Mouse (Mus musculus): ENCODE data around the gene Myl7.
"Not testable (repeated sequence)": the region's sequence is repeated elsewhere in the genome, so short reads cannot be mapped to it uniquely, and the experiment has no call there.

Myl7 gene

DNA sequence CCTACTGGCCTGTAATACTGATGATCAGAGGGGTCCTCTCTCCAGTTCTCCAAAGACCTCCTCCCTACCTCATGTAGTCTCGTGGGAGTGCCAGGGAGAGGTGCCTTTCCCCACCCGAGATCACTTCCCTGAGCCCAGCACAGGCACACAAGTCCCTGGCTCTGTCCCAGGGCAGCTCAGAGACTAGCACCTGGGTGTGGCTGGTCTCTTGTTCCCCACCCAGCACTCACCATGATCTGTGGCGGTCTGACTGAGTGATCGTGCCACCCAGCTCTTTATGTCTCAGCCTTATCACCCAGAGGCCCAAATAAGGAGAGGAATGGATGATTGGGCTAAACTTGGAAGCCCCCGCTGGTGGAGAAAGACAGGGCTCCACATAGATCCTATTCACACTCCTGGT lies at the start of gene Myl7:
Gene Myl7 (minus strand): TSS at position 252 of the 400 bp plus-strand sequence.
- no peak for DNase-seq (ENCODE audit: low spot score in 2 of 2)

DNA sequence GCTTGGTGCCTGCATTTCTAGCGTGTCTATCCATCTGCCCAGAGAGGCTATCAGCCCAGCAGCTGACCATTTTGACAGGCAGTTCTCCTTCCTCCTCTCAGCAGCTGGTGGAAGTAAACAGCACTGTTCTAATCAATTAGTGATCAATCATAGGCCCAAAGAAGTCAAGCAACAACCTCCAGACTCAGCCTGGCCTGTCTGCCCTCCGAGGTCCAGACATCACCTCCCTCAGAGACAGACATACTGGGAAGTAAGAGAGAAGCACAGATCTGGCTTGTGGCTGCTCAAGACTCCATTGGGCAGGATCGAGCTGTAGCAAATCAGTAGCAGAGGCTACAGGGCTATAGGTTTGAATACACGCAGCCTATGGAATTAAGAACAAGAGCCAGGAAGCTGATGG lies 49.2 kb upstream of the Myl7 start:
- DNase-seq (ENCODE audit: low spot score in 2 of 2), result no peak

DNA sequence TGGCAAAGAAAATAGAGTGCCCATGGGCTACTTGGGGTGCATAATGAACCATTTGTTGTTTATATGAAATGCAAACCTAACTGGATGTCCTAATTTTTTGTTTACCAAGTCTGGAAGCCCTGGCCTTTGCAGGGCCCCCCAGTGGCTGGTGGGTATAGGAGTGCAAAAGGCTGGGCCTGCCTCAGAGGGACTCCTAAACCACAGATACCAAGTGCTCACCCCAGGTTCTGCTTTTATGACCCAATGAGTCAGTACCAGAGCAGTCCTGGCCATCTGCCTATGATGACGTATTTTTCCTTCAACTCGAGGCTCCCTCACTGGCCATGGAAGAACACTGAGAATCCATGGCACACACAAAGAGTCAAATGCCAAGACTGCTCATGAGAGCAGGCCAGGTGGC lies 46.5 kb upstream of the Myl7 start:
- no peak for DNase-seq (ENCODE audit: low spot score in 2 of 2)

GRCm38 (mm10) chr11:5942966-5943365 lies 44.4 kb upstream of the Myl7 start:
- no peak for DNase-seq (ENCODE audit: low spot score in 2 of 2)

DNA sequence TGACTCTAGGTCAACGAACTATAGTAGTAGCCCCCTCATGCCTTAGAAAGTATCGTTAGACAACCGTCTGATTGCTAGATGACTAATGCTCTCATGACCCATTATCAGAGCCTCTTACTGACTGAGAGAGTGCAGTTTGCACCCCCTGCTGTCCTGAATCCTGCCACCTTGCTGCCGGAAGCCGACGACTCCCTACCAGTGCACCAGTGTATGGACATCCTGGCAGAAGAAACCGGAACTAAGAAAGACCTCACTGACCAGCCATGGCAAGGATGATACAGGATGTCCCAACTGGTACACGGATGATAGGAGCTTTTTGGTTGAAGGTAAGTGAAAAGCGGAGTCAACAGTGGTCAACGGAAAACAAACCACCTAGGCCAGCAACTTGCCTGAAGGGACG lies 35.9 kb upstream of the Myl7 start:
- not testable (repeated sequence) for DNase-seq (ENCODE audit: low spot score in 2 of 2)

DNA sequence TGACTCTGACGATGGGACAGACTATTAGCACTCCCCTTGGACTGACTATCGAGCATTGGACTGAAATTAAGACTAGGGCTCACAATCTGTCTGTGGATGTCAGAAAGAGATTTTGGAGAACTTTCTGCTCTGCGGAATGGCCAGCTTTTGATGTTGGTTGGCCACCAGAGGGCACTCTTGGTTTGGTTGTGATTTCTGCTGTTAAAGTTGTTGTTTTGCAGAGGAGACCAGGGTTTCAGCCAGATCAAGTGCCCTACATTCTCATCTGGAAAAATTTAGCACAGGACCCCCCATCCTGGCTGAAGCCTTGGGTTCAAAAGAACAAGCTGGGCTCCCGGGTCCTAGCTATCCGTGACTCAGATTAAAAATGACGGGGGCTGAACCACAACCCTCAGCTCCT lies 33.4 kb upstream of the Myl7 start:
- not testable (repeated sequence) for DNase-seq (ENCODE audit: low spot score in 2 of 2)

- no peak for DNase-seq (ENCODE audit: low spot score in 2 of 2)
Observed at GRCm38 (mm10) chr11:5930578-5930977, 32.0 kb upstream of the Myl7 start.

- DNase-seq (ENCODE audit: low spot score in 2 of 2), result no peak
Observed at GRCm38 (mm10) chr11:5926696-5927220, 28.2 kb upstream of the Myl7 start.

DNA sequence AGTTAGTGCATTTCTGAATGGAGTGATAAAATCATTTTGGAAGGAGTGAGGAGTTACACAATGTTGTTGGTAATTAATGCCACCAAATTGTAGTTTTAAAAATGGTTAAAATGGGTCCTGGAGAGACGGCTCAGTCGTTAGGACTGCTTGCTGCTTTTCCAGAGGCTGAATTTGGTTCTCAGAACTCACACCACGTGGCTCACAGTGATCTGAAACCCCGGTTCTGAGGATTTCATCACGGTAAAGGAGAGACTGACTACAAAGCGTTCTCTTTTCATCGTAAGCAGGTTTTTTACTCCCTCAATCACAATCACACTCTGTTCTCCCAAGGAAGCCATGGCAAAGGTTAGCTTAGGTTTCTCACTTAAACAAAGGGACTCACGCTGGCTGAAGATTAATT lies 26.1 kb upstream of the Myl7 start:
- DNase-seq (ENCODE audit: low spot score in 2 of 2), result no peak

DNA sequence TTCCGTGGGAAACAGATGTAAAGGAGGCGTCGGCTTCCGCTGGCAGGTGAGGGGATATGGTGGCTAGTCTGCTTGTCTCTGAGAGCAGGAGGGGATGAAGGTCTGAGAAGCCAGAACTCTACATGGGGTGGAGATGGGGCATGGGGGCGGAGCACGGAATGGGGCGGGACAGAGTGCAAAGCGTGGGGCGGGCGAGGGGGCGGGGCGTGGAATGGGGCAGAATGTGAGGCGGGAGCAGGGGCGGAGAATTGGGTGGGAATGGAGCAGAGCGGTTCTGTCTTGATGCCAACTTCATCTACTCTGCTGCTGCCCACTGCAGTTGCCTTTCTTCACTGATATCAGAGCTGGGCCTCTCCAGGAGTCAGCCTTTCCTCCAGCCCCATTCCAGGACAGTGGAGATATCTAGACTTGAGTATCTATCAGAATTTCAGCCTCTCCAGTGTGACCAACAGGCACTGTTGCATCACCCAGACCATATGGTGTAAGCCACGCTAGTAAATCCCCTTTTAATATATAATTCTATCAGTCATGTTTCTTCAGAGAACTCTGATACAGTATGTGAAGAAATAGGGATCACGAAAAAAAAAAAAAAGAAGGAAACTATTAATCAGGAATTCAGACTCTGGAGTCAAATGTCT lies 21.9 kb upstream of the Myl7 start:
- no peak for DNase-seq (ENCODE audit: low spot score in 2 of 2)

DNA sequence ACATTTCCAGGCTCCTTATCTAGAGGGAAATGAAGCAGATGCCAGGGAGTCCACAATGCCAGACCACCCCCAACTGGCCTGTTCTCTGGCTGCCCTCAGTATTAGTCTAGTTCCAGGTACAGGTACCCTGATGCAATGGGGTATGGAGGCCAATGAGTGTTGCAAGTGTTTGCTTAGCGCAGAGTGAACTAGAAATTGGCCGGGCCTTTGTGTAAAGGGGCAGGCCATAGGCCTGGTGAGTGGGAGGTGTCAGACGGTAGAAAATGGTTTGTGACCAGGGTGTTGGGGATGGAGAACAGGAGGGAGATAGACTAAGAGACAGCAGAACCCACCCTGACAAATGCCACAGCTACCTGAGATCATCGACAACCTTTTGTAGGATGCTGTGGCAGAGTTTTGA lies 21.0 kb upstream of the Myl7 start:
- no peak for DNase-seq (ENCODE audit: low spot score in 2 of 2)

GRCm38 (mm10) chr11:5918111-5918510 lies 19.5 kb upstream of the Myl7 start:
- DNase-seq (ENCODE audit: low spot score in 2 of 2), result no peak

- DNase-seq (ENCODE audit: low spot score in 2 of 2), result no peak
Observed at GRCm38 (mm10) chr11:5916178-5916548, 17.6 kb upstream of the Myl7 start.

DNA sequence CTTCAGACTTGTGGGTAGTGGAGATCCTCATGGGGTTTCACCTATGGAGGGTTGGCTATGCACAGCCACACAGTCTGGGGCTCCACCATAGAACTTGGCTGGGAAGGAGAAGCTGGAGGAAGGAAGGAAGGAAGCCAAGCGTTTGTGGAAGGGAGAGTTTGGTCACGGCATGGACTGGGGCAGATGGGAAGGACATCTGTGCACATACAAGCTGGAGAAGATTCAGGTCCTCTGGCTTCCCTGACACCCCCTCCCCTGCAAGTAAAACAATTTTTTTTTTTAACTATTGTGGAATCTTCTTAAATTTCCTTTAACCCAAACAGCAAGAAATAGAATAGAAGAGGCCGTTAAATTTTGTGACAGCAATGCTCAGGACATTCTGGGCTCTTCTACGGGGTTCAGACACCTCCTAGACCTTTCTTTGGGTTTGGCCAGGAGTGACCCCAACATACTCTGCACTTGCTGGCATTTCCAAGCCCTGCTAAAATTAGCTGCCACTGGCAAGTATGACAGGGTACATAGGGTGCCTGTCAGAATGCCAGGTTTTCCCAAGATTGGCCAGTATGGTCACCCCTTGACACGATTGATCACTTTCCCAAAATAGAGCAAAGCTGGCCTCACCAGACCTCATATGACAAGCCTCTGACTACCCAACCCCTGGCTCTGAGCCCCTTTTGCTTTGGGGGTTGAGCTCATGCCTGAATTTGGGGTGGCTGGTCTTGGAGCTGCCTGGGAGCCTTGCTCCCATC lies 17.0 kb upstream of the Myl7 start:
- peak in 1 of 2 experiments; percentile 58 for DNase-seq (ENCODE audit: low spot score in 2 of 2)

DNA sequence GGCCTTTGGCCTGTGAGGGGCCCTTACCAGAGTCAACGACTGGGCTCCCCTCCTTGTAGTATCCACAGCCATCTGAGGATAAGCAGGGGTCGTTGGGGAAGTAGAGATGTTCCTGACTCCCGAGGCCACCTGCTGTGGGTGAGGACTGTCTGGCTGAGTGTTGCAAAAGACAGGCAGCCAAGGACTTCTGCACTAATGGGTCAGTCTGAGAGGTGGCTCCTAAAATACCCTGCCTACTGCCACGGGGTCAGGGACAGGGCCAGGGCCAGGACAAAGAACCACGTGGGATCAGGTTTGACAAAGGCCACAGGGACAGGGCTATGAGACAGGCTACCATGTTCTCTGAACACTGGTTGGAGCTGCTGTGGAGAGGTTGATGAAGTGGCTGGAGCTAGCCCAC lies 16.4 kb upstream of the Myl7 start:
- no peak for DNase-seq (ENCODE audit: low spot score in 2 of 2)

- no peak for DNase-seq (ENCODE audit: low spot score in 2 of 2)
Observed at GRCm38 (mm10) chr11:5913936-5914335, 15.4 kb upstream of the Myl7 start.

GRCm38 (mm10) chr11:5913256-5913655 lies 14.7 kb upstream of the Myl7 start:
- peak in 1 of 2 experiments; percentile 33 for DNase-seq (ENCODE audit: low spot score in 2 of 2)

- DNase-seq (ENCODE audit: low spot score in 2 of 2), result peak in 1 of 2 experiments; percentile 83
Observed at GRCm38 (mm10) chr11:5912635-5913034, 14.1 kb upstream of the Myl7 start.

DNA sequence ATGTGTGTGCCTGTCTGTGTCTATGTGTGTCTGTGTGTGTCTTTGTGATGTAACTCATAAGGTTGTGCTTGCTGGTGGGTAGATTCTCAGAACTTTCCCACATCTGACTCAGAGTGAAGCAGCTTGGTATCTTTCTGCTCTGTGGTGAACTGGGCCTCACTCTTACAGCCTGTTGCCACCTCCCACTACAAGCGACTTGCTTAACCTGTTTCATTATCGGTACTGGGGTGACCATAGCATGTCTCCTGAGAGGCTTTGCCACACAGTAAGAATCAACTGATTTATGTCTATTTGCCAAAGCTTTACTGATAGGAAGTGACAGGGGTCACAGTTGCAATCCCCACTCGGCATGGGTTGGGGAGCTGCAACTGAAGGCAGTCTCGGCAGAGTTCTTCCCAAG lies 10.1 kb upstream of the Myl7 start:
- no peak for DNase-seq (ENCODE audit: low spot score in 2 of 2)

GRCm38 (mm10) chr11:5907096-5907495 lies 8.5 kb upstream of the Myl7 start:
- DNase-seq (ENCODE audit: low spot score in 2 of 2), result no peak

- DNase-seq (ENCODE audit: low spot score in 2 of 2), result no peak
Observed at GRCm38 (mm10) chr11:5905778-5906518, 7.4 kb upstream of the Myl7 start.

GRCm38 (mm10) chr11:5904871-5905270 lies 6.3 kb upstream of the Myl7 start:
- DNase-seq (ENCODE audit: low spot score in 2 of 2), result no peak

DNA sequence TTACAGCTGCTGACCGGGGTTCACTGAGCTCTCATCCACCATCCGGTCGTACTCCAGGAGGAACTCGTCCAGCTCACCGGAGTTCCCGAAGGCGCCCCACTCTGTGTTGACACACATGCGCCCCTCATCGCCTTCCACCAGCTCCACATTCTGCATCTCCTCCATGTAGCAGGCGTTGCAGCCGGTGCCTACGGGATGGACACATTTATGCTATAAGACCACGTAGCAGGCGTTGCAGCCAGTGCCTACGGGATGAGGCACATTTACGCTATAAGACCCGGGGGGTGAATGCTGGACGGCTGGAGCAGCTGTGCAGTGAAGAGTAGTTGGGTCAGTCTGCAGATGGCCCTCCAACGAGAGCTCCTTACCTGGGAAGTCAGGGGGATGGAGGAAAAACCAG lies 5.8 kb upstream of the Myl7 start:
- no peak for DNase-seq (ENCODE audit: low spot score in 2 of 2)

Data from left cerebral cortex, adult 9 months (tissue).